Mouse (Mus musculus) kidney, adult 2 months (tissue): Measurements from ENCODE around the gene Eya3. TPM values are rescaled to one million over a fixed set of nuclear protein-coding genes. Genes with fewer than 3 reads are reported as not detected.
A peak's percentile ranks its signal among the peaks of the same experiment; 100 is the strongest.
"Not testable (repeated sequence)": the region's sequence is repeated elsewhere in the genome, so short reads cannot be mapped to it uniquely, and the experiment has no call there.

Experiments used
- DNase-seq: peaks from one replicate; pipeline ENCODE4 v3.0.0; 2021
- H3K27ac ChIP-seq: fragments of 200-500 bp; 2 replicates; pipeline ENCODE4 v1.5.1; 2012; ENCODE audit warnings: low read depth, low read length, control low read depth, inconsistent platforms; ENCODE audit not compliant: insufficient read depth
- H3K27me3 ChIP-seq: fragments of 200-500 bp; replicated peaks from 2 replicates; pipeline ENCODE4 v1.6.1; 2012; ENCODE audit warnings: mild to moderate bottlenecking, moderate library complexity, low read length, inconsistent platforms; ENCODE audit not compliant: control insufficient read depth, insufficient read depth
- H3K36me3 ChIP-seq: fragments of 200-500 bp; 2 replicates; pipeline ENCODE4 v1.6.1; 2012; ENCODE audit warnings: mild to moderate bottlenecking, moderate library complexity, low read length, inconsistent platforms; ENCODE audit not compliant: control insufficient read depth, insufficient read depth
- H3K4me1 ChIP-seq: fragments of 200-500 bp; 2 replicates; pipeline ENCODE4 v1.6.1; 2011; ENCODE audit warnings: low read length; ENCODE audit not compliant: control insufficient read depth, insufficient read depth
- H3K4me3 ChIP-seq: fragments of 200-500 bp; 2 replicates; pipeline ENCODE4 v1.5.1; 2011; ENCODE audit warnings: mild to moderate bottlenecking, low read depth, low read length, control low read depth; ENCODE audit not compliant: insufficient read depth
- CTCF ChIP-seq: fragments of 200-500 bp; conservative IDR thresholded peaks from 2 replicates; pipeline ENCODE4 v1.5.1; 2011; ENCODE audit warnings: low read depth, mild to moderate bottlenecking, control low read depth, low read length, moderate library complexity, mixed read lengths; ENCODE audit not compliant: insufficient read depth, insufficient read length
- POLR2A ChIP-seq: fragments of 200-500 bp; IDR thresholded peaks from one replicate; pipeline ENCODE4 v1.6.1; 2011; ENCODE audit warnings: low read depth, low read length, control low read depth
- WGBS: fragments of 180-500 bp; shearing (Covaris S2); methylation state at CpG from one replicate; pipeline ENCODE4 v1.1.7; 2018; 5-methylcytosine and 5-hydroxymethylcytosine counted together
- polyA plus RNA-seq: library from polyadenylated mRNA; depleted of rRNA; stranded (reverse); fragments of >200 nt; gene quantifications from 2 replicates; pipeline ENCODE4 v1.2.3, GENCODE M21; 2012; rRNA removed

Gene Eya3
- 19.0 and 21.6 TPM in 2 replicates for polyA plus RNA-seq

GRCm38 (mm10) chr4:132638461-132639190, at the start of gene Eya3:
Gene Eya3 (plus strand): TSS chr4:132638987.
- peak; percentile 98 for DNase-seq
- no peak for TF ChIP-seq CTCF
- peak; percentile 37 for TF ChIP-seq POLR2A
- Histone ChIP-seq H3K27me3 (no peaks in the 10 kb centered on the region), H3K27ac (peak within 1 kb of the TSS; percentile 46), H3K36me3 (no peaks in the 10 kb centered on the region; the same call in 1 of the 2 replicates), H3K4me1 (no peaks in the 10 kb centered on the region), H3K4me3 (peak within 1 kb of the TSS; percentile 76)
- WGBS, result under 1% methylated on average over 41 of the region's 41 CpGs

- WGBS, result 89% methylated on average over 10 of the region's 10 CpGs
- H3K27me3 ChIP-seq, result no peaks in the 10 kb centered on the region
- no peaks in the 10 kb centered on the region for H3K36me3 ChIP-seq
- no peak for DNase-seq
- TF ChIP-seq CTCF, result no peak
- no peak for TF ChIP-seq POLR2A
- no peak overlapping the region for H3K4me3 ChIP-seq
- no peaks in the 10 kb centered on the region for H3K4me1 ChIP-seq
- no peak overlapping the region for H3K27ac ChIP-seq
Observed at GRCm38 (mm10) chr4:132590642-132591041, 48.1 kb upstream of the Eya3 start.

GRCm38 (mm10) chr4:132592958-132593357, 45.8 kb upstream of the Eya3 start:
- no peaks in the 10 kb centered on the region for H3K36me3 ChIP-seq
- TF ChIP-seq POLR2A, result no peak
- TF ChIP-seq CTCF, result no peak
- peak; percentile 43 for DNase-seq
- no peak overlapping the region for H3K4me3 ChIP-seq
- H3K27me3 ChIP-seq, result no peaks in the 10 kb centered on the region
- H3K27ac ChIP-seq, result no peak overlapping the region
- 88% methylated on average over 9 of the region's 9 CpGs for WGBS
- H3K4me1 ChIP-seq, result no peaks in the 10 kb centered on the region

- H3K36me3 ChIP-seq, result no peaks in the 10 kb centered on the region
- no peak overlapping the region for H3K4me3 ChIP-seq
- H3K27me3 ChIP-seq, result no peaks in the 10 kb centered on the region
- peak; percentile 44 for DNase-seq
- no peaks in the 10 kb centered on the region for H3K4me1 ChIP-seq
- WGBS, result 36% methylated on average over 4 of the region's 4 CpGs
- TF ChIP-seq CTCF (no peak), POLR2A (no peak)
- H3K27ac ChIP-seq, result no peak overlapping the region
Observed at GRCm38 (mm10) chr4:132594191-132594590, 44.6 kb upstream of the Eya3 start.

GRCm38 (mm10) chr4:132598861-132599260, 39.9 kb upstream of the Eya3 start:
- Histone ChIP-seq H3K4me3 (no peak overlapping the region), H3K27ac (no peak overlapping the region), H3K27me3 (no peaks in the 10 kb centered on the region), H3K4me1 (no peaks in the 10 kb centered on the region), H3K36me3 (no peaks in the 10 kb centered on the region)
- TF ChIP-seq POLR2A, result no peak
- no peak for TF ChIP-seq CTCF
- no peak for DNase-seq
- 86% methylated on average over 2 of the region's 2 CpGs for WGBS

- H3K4me1 ChIP-seq, result no peaks in the 10 kb centered on the region
- DNase-seq, result no peak
- H3K4me3 ChIP-seq, result no peak overlapping the region
- H3K36me3 ChIP-seq, result no peaks in the 10 kb centered on the region
- H3K27me3 ChIP-seq, result no peaks in the 10 kb centered on the region
- 69% methylated on average over 3 of the region's 3 CpGs for WGBS
- no peak overlapping the region for H3K27ac ChIP-seq
- TF ChIP-seq POLR2A (no peak), CTCF (no peak)
Observed at GRCm38 (mm10) chr4:132599764-132600163, 39.0 kb upstream of the Eya3 start.

- TF ChIP-seq POLR2A (no peak), CTCF (no peak)
- H3K27me3 ChIP-seq, result no peaks in the 10 kb centered on the region
- H3K36me3 ChIP-seq, result no peaks in the 10 kb centered on the region
- no peaks in the 10 kb centered on the region for H3K4me1 ChIP-seq
- 73% methylated on average over 6 of the region's 6 CpGs for WGBS
- no peak overlapping the region for H3K4me3 ChIP-seq
- peak; percentile 19 for DNase-seq
- H3K27ac ChIP-seq, result no peak overlapping the region
Observed at GRCm38 (mm10) chr4:132600465-132600864, 38.3 kb upstream of the Eya3 start.

- not testable (repeated sequence) for H3K4me3 ChIP-seq, H3K4me1 ChIP-seq, H3K27me3 ChIP-seq, H3K36me3 ChIP-seq, DNase-seq, H3K27ac ChIP-seq
- WGBS, result 78% methylated on average over 5 of the region's 5 CpGs
Observed at GRCm38 (mm10) chr4:132601242-132601641, 37.5 kb upstream of the Eya3 start.
